Mouse (Mus musculus) left cerebral cortex, postnatal 36 days (tissue): Measurements from ENCODE around the gene Fbxl16. TPM values are rescaled to one million over a fixed set of nuclear protein-coding genes. Genes with fewer than 3 reads are reported as not detected.
A peak's percentile ranks its signal among the peaks of the same experiment; 100 is the strongest.
"Not testable (repeated sequence)": the region's sequence is repeated elsewhere in the genome, so short reads cannot be mapped to it uniquely, and the experiment has no call there.

Experiments used
- DNase-seq, 2 experiments: peaks; one replicate each; pipeline ENCODE4 v3.0.0; 2021 to 2022; ENCODE audit warnings: low spot score in 2 of 2, mixed read lengths in 1 of 2
- intact Hi-C: fragments of 180-260 bp; cut with DNase I; formaldehyde crosslinking; loops from one replicate; pipeline ENCODE4 v1.15.1; 2025
- total RNA-seq, 2 experiments: library from RNA; stranded (reverse); gene quantifications; 2 replicates each; pipeline ENCODE4 v1.2.3; 2021

Fbxl16 gene
- total RNA-seq, 2 experiments from 2014 or later, result 668 to 710 TPM

- DNase-seq, result no peak
- intact Hi-C loops, result loop anchor here (5.0 kb wide), 1 partner anchor 317 kb away; no protein-coding TSS in a partner anchor
Measured at GRCm38 (mm10) chr17:25794197-25794596, 14.7 kb upstream of the Fbxl16 start.

GRCm38 (mm10) chr17:25794998-25795397 is 13.9 kb upstream of the Fbxl16 start:
- intact Hi-C loops, result loop anchor here (5.0 kb wide), 1 partner anchor 318 kb away; no protein-coding TSS in a partner anchor
- no peak for DNase-seq

GRCm38 (mm10) chr17:25795609-25796092 is 13.2 kb upstream of the Fbxl16 start, which contains the start of gene AC134908.4:
AC134908.4 (minus strand) TSS chr17:25795659.
- no peak for DNase-seq
- intact Hi-C loops, result no loop called here

- DNase-seq, result no peak
- intact Hi-C loops, result no loop called here
Measured at GRCm38 (mm10) chr17:25796211-25796771, 12.6 kb upstream of the Fbxl16 start.

GRCm38 (mm10) chr17:25796951-25797369 is 11.9 kb upstream of the Fbxl16 start, which contains the start of gene Metrn:
Metrn (minus strand) TSS chr17:25797136.
- peak; percentile 69 for DNase-seq
- intact Hi-C loops, result loop anchor here (1.0 kb wide), 1 partner anchor 24 kb away; the partner anchor contains the start of gene Narfl

- DNase-seq, result no peak
- intact Hi-C loops, result loop anchor here (1.0 to 10.0 kb wide), 3 partner anchors 28 to 226 kb away; partner anchors contain the start of genes Lmf1, Narfl and Sox8
Measured at GRCm38 (mm10) chr17:25801029-25801428, 7.9 kb upstream of the Fbxl16 start.

GRCm38 (mm10) chr17:25802825-25803517 is 5.9 kb upstream of the Fbxl16 start:
- intact Hi-C loops, result loop anchor here (10.0 kb wide), 1 partner anchor 228 kb away; the partner anchor contains the start of genes Lmf1 and Sox8
- DNase-seq, result peak; percentile 78 to 83

- DNase-seq, result no peak
- intact Hi-C loops, result loop anchor here (10.0 kb wide), 1 partner anchor 232 kb away; the partner anchor contains the start of genes Lmf1 and Sox8
Measured at GRCm38 (mm10) chr17:25806507-25806906, 2.4 kb upstream of the Fbxl16 start.

GRCm38 (mm10) chr17:25807452-25807851 is 1.4 kb upstream of the Fbxl16 start:
- intact Hi-C loops, result loop anchor here (10.0 kb wide), 1 partner anchor 233 kb away; the partner anchor contains the start of genes Lmf1 and Sox8
- DNase-seq, result not testable (repeated sequence)

- intact Hi-C loops, result loop anchor here (10.0 kb wide), 1 partner anchor 233 kb away; the partner anchor contains the start of genes Lmf1 and Sox8
- DNase-seq, result no peak
Measured at GRCm38 (mm10) chr17:25808028-25808427, 857 bp upstream of the Fbxl16 start.

- intact Hi-C loops, result loop anchor here (10.0 kb wide), 1 partner anchor 235 kb away; the partner anchor contains the start of genes Lmf1 and Sox8
Measured at GRCm38 (mm10) chr17:25809606-25810340, 888 bp downstream of the Fbxl16 start.

GRCm38 (mm10) chr17:25810890-25811289 is 2.0 kb downstream of the Fbxl16 start:
- intact Hi-C loops, result no loop called here
- DNase-seq, result no peak

More at GRCm38 (mm10) chr17:25809606-25810340, 888 bp downstream of the Fbxl16 start:
- peak in 1 of 2 experiments; percentile 66 for DNase-seq

GRCm38 (mm10) chr17:25813471-25813870 is 4.6 kb downstream of the Fbxl16 start:
- intact Hi-C loops, result no loop called here

GRCm38 (mm10) chr17:25817662-25818061 is 8.8 kb downstream of the Fbxl16 start:
- no peak for DNase-seq
- intact Hi-C loops, result no loop called here

More at GRCm38 (mm10) chr17:25813471-25813870, 4.6 kb downstream of the Fbxl16 start:
- peak; percentile 88 to 93 for DNase-seq

GRCm38 (mm10) chr17:25818851-25819780 is 10.2 kb downstream of the Fbxl16 start:
- intact Hi-C loops, result no loop called here
- no peak for DNase-seq

GRCm38 (mm10) chr17:25823452-25823851 is 14.6 kb downstream of the Fbxl16 start, which contains the start of gene Wdr24:
Wdr24 (plus strand) TSS chr17:25823627.
- intact Hi-C loops, result no loop called here
- peak; percentile 73 to 81 for DNase-seq

GRCm38 (mm10) chr17:25824362-25825142 is 15.7 kb downstream of the Fbxl16 start:
- intact Hi-C loops, result no loop called here
- no peak for DNase-seq
